Mouse (Mus musculus): ENCODE data around the gene Smpdl3b.
"Not testable (repeated sequence)": the region's sequence is repeated elsewhere in the genome, so short reads cannot be mapped to it uniquely, and the experiment has no call there.

The Smpdl3b gene

GRCm38 (mm10) chr4:132756974-132757373, at the start of gene Smpdl3b:
TSS of gene Smpdl3b (minus strand) at chr4:132757252.
- peak; percentile 85 to 86 for DNase-seq

GRCm38 (mm10) chr4:132806620-132807191, 49.7 kb upstream of the Smpdl3b start:
- DNase-seq, result no peak

GRCm38 (mm10) chr4:132805599-132806197, 48.6 kb upstream of the Smpdl3b start:
- no peak for DNase-seq

DNA sequence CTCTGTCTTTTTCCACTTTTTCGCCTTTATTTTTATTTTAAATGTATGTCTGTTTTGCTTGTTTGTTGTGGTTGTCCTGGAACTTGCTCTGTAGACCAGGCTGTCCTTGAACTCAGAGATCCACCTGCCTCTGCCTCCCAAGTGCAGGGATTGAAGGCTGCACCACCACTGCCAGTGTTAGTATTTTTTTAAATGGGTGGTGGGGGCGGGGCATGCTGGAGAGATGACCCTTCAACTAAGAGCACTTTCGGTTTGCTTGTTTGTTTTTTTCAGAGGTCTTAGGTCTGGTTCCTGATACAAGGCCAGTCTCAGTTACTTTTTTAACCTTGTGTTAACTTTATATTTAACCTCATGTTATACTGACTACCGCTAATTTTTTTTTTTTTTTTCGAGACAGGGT, 48.1 kb upstream of the Smpdl3b start:
- DNase-seq, result no peak

DNA sequence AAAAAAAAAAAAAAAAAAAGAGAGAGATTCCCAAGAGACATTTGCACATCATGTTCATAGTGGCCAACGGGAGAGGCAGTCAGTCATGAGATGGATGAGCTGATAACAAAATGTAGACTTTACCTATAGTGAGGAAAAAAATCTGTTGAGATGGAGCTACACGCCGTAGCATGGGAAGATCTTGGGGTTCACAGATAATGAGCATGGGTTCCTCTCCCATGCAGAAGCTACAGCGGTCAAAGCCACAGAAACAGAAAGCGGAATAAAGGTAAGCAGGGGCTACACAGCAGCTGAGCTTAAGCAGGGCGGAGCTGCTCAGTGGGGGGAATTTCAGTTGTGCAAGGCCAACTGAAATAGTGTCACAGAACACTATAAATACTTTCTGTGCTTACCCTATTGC, 47.3 kb upstream of the Smpdl3b start:
- DNase-seq, result no peak

GRCm38 (mm10) chr4:132803876-132804275, 46.8 kb upstream of the Smpdl3b start:
- no peak for DNase-seq

DNA sequence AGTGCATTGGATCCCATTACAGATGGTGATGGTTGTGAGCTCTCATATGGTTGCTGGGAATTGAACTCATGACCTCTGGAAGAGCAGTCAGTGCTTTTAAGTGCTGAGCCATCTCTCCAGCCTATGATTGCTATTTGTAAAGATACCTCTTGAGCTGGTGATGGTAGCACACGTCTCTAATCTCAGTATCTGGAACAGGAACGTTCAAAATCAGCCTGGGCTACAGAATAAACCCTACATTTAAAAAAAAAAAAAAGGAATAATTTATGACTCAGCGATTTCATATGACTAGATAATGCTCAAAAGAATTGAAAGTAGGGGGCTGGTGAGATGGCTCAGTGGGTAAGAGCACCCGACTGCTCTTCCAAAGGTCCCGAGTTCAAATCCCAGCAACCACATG, 46.2 kb upstream of the Smpdl3b start:
- no peak for DNase-seq

DNA sequence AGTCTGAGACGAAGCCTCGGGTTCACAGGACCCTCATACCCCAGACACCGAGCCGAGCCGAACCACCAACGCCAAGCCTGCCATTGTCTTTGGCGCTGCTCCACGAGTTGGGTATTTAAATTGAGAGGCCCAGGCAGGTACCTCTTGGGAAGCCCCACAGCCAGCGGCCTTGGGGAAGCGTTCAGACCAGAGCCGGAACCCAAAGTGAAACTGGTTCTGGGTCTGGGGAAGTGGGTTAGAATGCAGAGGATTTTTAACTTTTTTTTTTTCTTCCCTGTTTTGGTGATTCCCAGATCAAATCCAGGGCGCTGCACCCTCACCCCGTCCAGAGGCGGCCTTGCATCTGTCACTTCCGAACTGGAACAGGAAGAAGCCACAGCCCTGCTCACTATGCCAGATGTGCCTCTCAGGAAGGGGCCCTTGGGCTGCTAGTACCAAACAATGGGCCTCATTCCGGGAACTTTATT, 45.2 kb upstream of the Smpdl3b start:
- peak in 1 of 2 experiments; percentile 19 for DNase-seq

DNA sequence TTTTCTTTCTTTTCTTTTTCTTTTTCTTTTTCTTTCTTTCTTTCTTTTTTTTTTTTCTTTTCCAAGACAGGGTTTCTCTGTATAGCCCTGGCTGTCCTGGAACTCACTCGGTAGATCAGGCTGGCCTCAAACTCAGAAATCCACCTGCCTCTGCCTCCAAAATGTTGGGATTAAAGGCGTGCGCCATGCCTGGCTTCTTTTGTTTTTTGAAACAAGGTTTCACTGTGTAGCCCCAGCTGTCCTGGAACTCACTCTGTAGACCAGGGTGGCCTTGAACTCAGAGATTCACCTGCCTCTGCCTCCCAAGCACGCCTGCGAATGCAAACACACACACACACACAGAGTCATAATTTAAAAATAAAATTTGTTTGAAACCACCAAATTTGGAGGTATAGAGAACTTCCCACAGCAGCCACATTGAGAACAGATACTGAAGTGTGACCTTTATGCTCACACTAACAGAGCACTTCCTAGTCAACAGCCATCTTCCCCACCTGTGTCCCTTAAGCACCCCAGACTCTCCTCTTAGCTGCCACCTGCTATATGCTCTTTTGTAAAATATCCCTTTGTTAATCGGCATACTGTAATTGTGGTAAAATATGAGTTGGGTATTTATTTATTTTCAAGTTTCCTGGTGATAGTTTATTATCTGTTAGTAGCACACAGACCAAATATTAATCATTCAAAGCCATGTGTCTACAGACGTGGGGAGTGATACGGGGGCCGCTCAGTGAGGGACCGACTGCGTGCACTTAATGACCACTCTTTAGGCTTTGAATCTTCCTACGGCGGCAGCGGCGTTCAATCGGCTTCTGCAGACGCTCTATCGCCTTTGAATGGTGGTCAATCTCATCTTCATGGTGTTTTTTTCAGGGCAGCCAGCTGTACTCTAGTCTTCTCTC, 44.4 kb upstream of the Smpdl3b start:
- no peak for DNase-seq

GRCm38 (mm10) chr4:132799845-132800244, 42.8 kb upstream of the Smpdl3b start:
- no peak for DNase-seq

GRCm38 (mm10) chr4:132798666-132799065, 41.6 kb upstream of the Smpdl3b start:
- DNase-seq, result not testable (repeated sequence)

DNA sequence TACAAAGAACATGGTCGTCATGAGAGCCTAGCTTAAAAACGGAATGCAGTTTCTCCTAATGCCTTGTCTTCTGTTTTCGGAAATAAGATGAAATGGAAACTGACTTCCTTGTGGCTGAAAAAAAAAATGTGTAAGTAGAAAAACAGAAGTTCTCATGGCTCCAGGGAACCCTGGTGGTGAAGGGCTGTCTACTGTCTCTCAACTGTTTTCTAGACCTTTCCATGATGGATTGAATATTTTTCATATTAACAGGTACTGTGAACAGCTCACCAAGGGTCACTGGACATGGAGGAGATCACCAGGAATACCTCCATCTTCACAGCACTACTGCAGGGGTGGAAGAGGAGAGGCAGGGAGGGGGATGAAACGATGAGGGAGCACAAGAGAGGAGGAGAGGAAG, 41.0 kb upstream of the Smpdl3b start:
- no peak for DNase-seq

DNA sequence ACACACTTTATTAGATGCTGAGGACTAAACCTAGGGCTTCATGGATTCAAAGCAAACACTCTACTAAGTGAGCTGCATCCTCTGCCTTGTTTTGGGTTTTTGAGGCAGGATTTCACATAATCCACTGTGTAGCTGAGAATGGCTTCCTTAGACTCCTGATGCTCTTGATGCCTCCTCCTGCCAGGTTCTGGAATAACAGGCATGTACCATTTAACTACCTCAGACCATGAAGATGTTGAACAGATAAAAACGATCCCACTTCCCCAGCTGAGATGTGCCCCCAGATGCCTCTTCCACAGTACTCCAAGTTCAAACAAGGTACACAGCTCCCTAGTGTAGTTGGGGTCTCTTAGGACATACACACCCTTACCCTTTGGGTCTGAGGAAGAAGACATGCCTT, 40.4 kb upstream of the Smpdl3b start:
- DNase-seq, result no peak

DNA sequence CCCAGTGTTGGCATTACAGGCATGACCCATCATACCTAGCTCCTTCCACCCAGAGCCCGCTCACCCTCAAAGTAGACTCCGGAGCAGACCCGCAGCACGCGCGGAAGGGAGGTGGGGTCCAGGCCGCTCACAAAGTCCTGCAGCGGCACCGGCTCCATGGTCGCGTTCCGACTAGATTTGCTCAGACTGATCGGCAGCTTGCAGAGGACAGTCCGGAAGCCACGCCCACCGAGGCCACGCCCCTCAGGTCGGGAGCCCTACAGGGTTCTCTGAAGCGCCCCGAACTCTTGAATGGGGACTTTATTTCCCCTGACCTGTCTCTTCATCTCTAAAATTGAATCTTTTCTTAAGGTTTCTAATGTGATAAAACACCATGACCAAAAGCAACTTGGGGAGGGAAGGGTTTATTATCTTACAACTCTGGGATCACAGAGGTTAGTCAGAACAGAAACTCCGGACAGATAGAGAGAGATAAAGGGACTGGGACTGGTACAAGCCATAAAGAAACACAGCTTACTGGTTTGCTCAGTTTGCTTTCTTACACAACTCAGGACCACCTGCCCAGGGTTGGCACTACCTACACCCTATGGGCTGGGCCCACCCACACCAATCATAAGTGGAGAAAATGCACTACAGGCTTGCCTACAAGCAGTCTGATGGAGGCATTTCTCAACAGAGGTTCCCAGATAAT, 39.3 kb upstream of the Smpdl3b start, which contains the start of gene Themis2:
TSS of gene Themis2 (minus strand) at position 192 of the 691 bp plus-strand sequence.
- DNase-seq, result peak; percentile 65 to 91

GRCm38 (mm10) chr4:132795171-132795570, 38.1 kb upstream of the Smpdl3b start:
- DNase-seq, result no peak

DNA sequence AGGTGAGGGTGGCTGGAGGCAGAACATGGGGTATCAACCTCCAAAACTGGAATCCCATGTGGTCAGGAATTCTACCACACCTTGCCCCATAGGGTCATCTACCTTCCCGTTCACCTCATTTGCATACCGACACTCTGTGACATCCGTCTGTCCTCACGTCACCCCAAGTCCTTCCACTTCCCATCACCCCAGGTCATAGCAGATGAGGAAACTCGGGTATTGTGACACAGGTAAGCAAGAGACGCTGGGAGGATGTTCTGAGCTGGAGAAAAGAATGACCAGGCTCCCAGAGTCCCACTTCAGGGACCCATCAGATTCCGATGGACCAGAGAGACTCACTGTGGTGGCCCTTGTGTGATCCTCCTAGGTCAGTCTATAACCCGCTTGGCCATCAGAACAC, 37.7 kb upstream of the Smpdl3b start:
- no peak for DNase-seq

DNA sequence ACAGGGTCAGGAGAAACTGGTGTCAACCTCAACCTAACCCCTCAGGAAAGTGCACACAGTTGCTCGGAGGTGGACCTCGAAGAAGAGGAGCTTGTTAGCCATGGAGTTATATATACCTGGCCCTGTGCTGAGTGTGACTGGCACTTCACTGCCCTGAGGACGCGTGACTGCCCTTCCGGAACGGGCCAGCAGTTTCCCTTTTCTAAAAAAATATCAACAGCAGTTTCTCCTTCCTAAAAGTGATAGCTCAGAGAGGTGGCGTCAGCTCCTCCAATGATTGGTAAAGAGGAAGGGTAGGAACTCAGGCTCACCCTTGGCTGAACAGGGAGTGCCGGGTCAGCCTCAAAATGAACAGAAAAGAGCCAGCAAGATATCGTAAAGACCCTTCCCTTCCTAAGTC, 37.0 kb upstream of the Smpdl3b start:
- DNase-seq, result peak in 1 of 2 experiments; percentile 34

GRCm38 (mm10) chr4:132793322-132794004, 36.4 kb upstream of the Smpdl3b start:
- DNase-seq, result not testable (repeated sequence)

- no peak for DNase-seq
Measured at GRCm38 (mm10) chr4:132789731-132790130, 32.7 kb upstream of the Smpdl3b start.

DNA sequence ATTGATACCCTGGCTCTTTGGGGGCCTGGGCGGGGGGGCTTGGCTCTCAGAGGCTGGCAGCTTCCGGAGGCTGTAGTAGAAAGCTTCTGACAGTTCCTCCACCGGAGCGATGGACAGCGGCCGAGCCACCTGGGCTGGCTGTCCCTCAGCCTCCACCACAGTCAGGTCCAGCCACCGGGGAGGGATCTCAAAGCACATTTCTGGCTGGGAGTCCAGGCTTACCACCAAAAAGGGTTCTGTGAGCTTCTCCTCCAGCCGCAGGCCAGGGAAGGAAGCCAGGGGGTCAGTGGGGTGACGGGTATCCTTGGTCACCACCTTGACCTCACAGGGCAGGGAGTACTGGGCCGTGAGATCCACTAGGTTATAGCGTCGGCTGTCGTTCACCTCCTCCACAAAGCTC, 28.2 kb upstream of the Smpdl3b start:
- DNase-seq, result peak in 1 of 2 experiments; percentile 18

GRCm38 (mm10) chr4:132783732-132784131, 26.7 kb upstream of the Smpdl3b start:
- DNase-seq, result no peak

DNA sequence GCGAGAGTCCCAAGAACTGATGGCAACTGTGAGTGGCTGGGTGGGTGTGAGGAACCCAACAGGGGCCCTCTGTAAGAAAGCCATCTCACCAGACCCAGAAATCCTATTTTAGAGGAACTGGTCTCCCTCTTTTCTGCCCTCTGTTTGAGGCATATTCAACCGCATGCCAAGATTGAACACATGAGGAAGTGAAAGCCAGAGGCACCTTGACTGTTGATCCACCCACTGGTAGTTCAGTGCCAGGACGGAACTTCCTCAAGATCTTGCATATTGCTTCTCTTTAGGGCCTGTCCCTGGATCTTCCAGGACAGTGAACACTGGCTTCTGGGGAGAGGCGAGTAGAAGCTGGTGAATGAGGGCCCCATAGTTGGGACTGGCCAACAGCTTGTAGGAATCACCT, 23.2 kb upstream of the Smpdl3b start:
- DNase-seq, result no peak
